Mouse (Mus musculus) heart, adult 2 months (tissue): ENCODE results near the gene Naa16.

Experiments used
- CTCF ChIP-seq: fragments of 200-600 bp; IDR thresholded peaks from 2 replicates; pipeline ENCODE4 v1.8.1; 2022; ENCODE audit warnings: antibody characterized with exemption, mild to moderate bottlenecking, moderate library complexity
- POLR2A ChIP-seq: fragments of 200-500 bp; IDR thresholded peaks from 2 replicates; pipeline ENCODE4 v1.6.1; 2011; ENCODE audit warnings: mild to moderate bottlenecking, low read depth, low read length, control low read depth; ENCODE audit not compliant: insufficient read depth

DNA sequence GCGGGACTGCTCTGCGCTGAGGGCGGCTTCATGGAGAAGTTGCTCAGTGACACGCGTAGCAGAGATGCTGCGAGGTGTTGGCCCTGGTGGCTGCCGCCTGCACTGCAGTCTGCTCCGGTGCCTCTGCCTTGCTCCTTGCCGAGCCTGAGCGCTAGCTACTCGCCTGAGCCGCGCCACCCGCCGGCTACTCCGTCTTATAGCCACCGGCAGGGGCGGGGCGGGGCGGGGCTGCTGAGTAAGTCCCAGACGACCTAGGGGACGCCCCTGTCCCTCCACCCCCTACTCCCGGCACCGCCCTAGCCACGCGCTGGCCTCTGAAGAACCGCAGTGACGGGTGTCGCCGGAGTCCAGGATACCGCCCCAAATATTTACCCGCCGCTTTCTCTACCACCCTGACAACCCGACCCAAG, 89.1 kb downstream of the Naa16 start, which contains the start of gene Rgcc:
- TF ChIP-seq POLR2A, result peak; percentile 99
- TF ChIP-seq CTCF, result peak; percentile 96
